Mouse (Mus musculus): ENCODE measurements at regions not wholly inside any gene's neighbourhood (a gene's known extent, or its start where the extent isn't known, plus 50 kb on each side); places are given as distances from the start of the nearest gene placed in this dataset.

GRCm38 (mm10) chr2:72541246-72541645 lies 65.3 kb downstream of the Cdca7 start:
- no peak for DNase-seq (ENCODE audit: low spot score)

- DNase-seq (ENCODE audit: low spot score) = no peak
These were observed 69.5 kb downstream of the Cdca7 start for GRCm38 (mm10) chr2:72545453-72545852.

DNA sequence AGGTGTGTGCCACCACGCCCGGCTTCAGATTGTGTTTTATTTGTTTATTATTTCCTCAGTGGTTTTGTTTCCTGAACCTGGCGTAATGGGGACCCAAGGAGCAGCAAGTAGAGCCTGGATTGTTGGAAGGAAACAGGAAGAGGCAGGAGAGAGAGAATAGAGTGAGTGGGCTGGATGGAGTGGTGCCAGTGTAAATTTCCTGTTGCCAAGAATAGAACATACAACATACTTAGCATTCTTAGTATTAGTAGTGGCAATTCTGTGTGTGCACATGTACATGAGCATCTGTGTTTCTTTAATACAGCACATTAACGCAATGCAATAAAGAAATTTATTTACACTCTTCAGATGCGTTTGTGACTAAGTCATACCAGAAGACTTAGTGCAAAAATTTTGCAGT lies 70.5 kb downstream of the Cdca7 start:
- DNase-seq (ENCODE audit: low spot score) = no peak

- DNase-seq (ENCODE audit: low spot score) = no peak
These were observed 71.0 kb downstream of the Cdca7 start for GRCm38 (mm10) chr2:72546963-72547362.

- no peak for DNase-seq (ENCODE audit: low spot score)
These were observed 75.3 kb downstream of the Cdca7 start for GRCm38 (mm10) chr2:72551268-72551667.

- peak; percentile 59 for DNase-seq (ENCODE audit: low spot score)
These were observed 78.6 kb downstream of the Cdca7 start for GRCm38 (mm10) chr2:72554603-72555002.

DNA sequence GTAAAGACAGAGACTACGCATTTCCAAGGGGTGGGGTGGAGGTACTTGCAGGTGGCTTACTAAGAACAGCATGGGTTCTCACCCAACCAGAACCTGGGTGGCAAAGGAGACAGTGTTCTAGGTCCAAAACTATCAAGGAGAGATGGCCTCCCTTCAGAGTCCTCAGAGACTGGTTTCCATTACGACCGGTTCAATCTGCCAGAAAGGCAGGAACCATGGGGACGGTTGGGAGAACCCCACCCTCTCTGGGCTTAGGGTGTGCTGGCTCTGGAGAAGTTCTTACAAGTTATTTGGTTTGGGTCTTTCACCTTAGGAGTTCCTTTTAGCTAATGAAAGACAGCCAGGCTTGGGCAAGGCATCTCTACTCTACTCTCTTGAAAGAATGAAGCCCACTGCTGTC lies 79.2 kb downstream of the Cdca7 start:
- DNase-seq (ENCODE audit: low spot score) = no peak

- no peak for DNase-seq (ENCODE audit: low spot score)
These were observed 79.6 kb downstream of the Cdca7 start for GRCm38 (mm10) chr2:72555556-72555955.

DNA sequence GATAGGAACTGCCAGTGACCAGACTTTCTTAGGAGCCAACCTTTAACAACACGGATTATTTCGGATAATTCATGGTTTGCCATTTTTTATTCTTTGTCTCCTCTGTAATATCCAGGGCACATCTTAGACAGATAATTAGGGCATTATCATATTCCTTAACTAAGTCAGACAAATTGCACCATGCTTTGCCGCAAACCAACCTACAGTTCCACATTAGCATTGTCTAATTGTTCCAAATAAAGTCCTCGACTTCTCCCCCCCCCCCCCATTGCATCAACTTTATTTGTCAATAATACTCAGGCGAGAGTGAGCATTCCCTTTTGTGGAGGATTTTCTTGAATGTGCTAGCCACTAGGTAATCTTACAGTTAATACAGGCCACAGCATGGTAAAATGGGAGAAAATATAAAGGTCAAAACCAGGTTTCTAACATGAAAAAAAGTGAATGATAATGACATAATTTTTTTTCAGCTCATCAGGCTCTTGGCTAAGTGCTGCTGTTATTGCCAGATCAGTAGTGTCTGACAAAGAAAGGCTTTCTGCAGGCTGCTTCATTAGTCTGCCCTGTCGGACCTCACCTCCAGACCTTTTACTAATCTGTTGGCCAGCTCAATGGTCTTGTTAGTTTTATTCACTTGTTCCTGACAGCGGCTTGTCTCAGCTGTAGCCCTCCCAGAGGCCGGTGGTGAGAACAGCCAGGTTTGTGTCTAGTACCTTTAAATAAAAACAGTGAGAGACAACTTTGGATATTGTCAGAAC lies 80.3 kb downstream of the Cdca7 start:
- no peak for DNase-seq (ENCODE audit: low spot score)

- no peak for DNase-seq (ENCODE audit: low spot score)
These were observed 81.2 kb downstream of the Cdca7 start for GRCm38 (mm10) chr2:72557161-72557560.

GRCm38 (mm10) chr2:72557565-72558260 lies 81.8 kb downstream of the Cdca7 start:
- DNase-seq (ENCODE audit: low spot score) = no peak

DNA sequence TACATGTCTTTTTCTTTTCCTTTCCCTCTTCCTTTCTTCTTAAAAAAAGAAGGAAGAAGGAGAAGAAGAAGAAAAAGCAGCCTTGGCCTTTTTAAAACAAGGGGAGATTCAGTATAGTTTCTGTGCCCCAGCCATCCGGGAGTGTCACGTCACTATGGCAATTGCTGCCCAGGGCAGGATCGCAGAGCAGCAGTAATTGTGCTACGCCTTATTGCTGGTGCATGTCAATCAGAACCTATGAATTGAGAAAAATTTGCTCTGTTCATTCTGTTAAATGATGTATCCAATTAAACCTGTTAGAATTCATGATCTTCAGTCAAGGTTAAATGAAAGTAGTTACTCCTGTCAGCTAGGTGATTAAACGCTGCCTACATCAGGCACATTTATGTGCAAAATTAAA lies 85.4 kb downstream of the Cdca7 start:
- DNase-seq (ENCODE audit: low spot score) = no peak

- DNase-seq (ENCODE audit: low spot score) = no peak
These were observed 102.4 kb downstream of the Cdca7 start for GRCm38 (mm10) chr2:72578322-72578721.

- DNase-seq (ENCODE audit: low spot score) = no peak
These were observed 105.2 kb downstream of the Cdca7 start for GRCm38 (mm10) chr2:72581136-72581535.

DNA sequence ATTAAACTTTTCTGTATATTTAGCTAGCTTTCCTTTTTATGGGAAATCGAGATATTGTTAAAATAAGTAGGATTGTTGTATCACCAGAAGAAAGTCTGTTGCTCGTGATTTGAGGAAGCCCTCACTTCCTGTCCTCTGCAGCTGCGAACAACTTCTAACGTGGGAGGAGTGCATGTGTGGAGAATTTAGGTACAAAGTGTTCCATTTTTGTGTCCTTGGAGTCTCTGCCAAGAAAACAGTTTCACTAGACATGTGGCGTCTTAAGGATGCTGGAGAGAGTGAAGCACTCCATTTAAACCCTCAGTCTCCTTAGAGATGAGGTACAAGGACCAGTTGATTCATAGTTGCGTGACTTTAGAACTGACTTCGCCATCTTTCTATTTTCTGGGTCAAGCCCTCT lies 112.9 kb downstream of the Cdca7 start:
- peak; percentile 7 for DNase-seq (ENCODE audit: low spot score)

- no peak for DNase-seq (ENCODE audit: low spot score)
These were observed 116.1 kb downstream of the Cdca7 start for GRCm38 (mm10) chr2:72592011-72592410.

- no peak for DNase-seq (ENCODE audit: low spot score)
These were observed 121.3 kb downstream of the Cdca7 start for GRCm38 (mm10) chr2:72596994-72597925.

GRCm38 (mm10) chr2:72597941-72598340 lies 122.0 kb downstream of the Cdca7 start:
- no peak for DNase-seq (ENCODE audit: low spot score)

DNA sequence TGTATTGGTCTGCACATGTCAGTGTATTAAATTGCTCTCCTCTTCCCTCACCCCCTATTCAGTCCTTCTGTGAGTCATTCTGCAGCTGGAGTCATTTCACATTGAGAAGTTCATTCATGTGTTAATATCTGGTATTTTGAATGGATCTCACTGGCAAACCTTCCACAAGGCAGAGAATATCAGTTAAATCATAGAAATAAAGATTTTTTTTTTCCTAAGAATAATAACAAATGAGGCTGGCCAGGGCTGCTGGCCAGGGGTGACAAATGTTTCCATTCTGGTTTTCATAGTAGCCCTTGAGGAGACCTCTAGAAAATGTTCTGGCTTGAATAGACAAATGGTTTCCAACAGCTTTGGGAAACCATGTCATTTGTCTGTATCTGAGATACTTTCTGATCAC lies 124.8 kb downstream of the Cdca7 start:
- DNase-seq (ENCODE audit: low spot score) = no peak

DNA sequence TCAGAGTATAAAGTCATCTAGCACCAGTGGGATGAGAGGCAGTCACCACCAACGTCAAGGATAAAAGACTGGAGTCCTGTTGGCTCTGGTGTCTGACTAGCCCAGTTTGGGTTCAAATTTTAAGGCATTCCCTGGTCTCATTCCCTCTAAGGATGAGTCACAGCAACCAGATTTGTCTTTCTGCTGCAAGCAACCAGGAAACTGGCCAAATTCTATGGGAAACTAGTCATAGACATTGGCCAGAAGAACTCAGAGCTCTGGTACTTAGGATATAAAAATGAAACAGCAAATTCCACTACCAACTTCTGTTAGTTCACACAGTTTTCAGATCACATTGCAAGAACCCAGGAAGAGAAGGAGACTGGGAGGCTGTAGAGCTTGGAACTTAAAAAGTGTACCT lies 126.2 kb downstream of the Cdca7 start:
- DNase-seq (ENCODE audit: low spot score) = no peak

- DNase-seq (ENCODE audit: low spot score) = peak; percentile 12
These were observed 136.3 kb downstream of the Cdca7 start for GRCm38 (mm10) chr2:72612221-72612620.

GRCm38 (mm10) chr2:72614256-72614655 lies 138.3 kb downstream of the Cdca7 start:
- peak; percentile 64 for DNase-seq (ENCODE audit: low spot score)

DNA sequence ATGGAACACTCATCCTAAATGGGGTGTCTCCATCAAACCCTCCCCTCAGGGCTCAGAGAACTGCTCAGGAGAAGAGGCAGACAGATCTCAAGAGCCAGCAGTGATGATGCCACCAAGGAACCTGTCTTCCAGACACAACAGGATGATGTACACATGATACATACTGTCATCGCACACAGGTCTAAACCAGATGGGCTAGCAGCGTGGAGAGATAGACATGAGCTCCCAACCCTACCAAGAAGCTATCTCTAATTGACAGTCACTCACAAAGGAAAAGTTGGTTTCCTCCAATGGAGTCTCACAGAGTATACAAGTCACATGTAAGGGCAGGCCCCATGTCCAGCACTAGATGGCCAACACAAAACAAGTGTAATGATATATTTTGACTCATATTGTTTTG lies 139.9 kb downstream of the Cdca7 start:
- no peak for DNase-seq (ENCODE audit: low spot score)
